Mouse (Mus musculus) urinary bladder, postnatal 0 days (tissue): ENCODE measurements around the gene Gm10322. TPM values are rescaled to one million over a fixed set of nuclear protein-coding genes. Genes with fewer than 3 reads are reported as not detected.

ENCODE experiments used
- polyA plus RNA-seq: library from polyadenylated mRNA; unstranded; fragments of >200 nt; fragmentation: Nextera tagmentation; extraction: Ambion mirVana; gene quantifications from 2 replicates; pipeline ENCODE4 v1.2.1, GENCODE M21; 2015

The Gm10322 gene
- not detected in 2 replicates for polyA plus RNA-seq

DNA sequence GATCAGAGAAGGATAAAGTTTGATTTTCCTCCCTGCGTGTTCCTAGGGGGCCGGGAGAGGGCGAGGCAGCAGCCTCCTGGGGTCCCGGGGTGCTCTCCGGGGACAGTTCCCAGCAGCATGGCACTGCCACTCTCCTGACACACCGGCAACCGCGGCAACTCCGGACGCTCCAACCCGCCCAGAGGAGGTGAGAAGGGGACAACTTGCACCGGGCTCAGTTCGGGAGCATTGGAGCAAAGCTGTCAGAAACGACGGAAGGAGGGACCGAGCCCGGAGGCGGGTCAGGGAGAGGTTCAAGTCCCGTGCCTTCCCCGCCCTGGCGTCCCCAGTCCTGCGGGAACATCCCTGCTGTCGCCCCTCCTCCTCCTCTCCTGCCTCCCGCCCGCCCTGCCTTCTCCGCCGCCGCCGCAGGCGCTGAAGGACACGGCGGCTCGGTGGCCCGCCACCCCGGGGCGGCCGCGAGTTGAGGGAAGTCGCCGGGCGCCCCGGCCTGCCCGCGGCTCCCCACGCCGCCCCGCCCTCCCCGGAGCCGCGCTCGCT, at the start of gene Gm10322:
Gene Gm10322, plus strand, starts transcription at position 83 of the 540 bp plus-strand sequence.

DNA sequence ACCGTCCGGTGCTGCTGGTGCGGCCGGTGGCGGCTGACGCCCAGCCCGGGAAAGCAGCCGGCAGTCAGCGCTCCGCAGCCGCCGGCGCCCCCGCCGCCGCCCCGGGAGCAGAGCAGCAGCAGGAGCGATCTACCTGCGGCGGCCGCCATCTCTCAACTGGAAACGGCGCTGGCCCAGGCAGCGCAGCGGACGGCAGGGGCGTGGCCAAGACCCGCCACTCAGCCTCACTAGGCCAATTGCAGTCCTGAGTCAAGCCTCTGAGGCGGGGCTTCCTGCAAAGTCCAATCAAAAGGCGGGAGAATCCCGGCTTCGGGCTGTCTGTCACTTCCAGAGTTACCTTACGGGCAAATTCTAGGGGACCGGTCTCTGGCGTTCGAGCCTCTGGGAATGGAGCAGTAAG, 659 bp downstream of the Gm10322 start, which contains the start of gene Mcu:
Gene Mcu, minus strand, starts transcription at position 171 of the 400 bp plus-strand sequence.

Other genes with a start within 250 kb of the Gm10322 start
- gene Gm10273, start 220.4 kb upstream of the Gm10322 start, polyA plus RNA-seq: 11.4 TPM in 1 of 2 replicates, not detected in the other
- gene Pla2g12b, start 212.4 kb upstream of the Gm10322 start, polyA plus RNA-seq: 0.23 and 0.62 TPM in 2 replicates
- gene Oit3, start 174.3 kb upstream of the Gm10322 start, polyA plus RNA-seq: 0.46 and 0.73 TPM in 2 replicates
- 83.1 and 98.8 TPM in 2 replicates for gene Mcu, start 629 bp downstream of the Gm10322 start, polyA plus RNA-seq
- gene Micu1, start 86.4 kb downstream of the Gm10322 start, polyA plus RNA-seq: 59.2 and 62.7 TPM in 2 replicates